Mouse (Mus musculus) spleen, adult 2 months (tissue): ENCODE results near the gene Iqsec3.

Experiments used
- CTCF ChIP-seq: fragments of 200-500 bp; IDR thresholded peaks from 2 replicates; pipeline ENCODE4 v1.5.1; 2011; ENCODE audit warnings: mild to moderate bottlenecking, inconsistent platforms; ENCODE audit not compliant: insufficient read depth, insufficient read length, insufficient replicate concordance; ENCODE audit errors: extremely low read depth
- POLR2A ChIP-seq: fragments of 200-500 bp; IDR thresholded peaks from 2 replicates; pipeline ENCODE4 v1.6.1; 2011; ENCODE audit warnings: low read depth, low read length, inconsistent platforms

DNA sequence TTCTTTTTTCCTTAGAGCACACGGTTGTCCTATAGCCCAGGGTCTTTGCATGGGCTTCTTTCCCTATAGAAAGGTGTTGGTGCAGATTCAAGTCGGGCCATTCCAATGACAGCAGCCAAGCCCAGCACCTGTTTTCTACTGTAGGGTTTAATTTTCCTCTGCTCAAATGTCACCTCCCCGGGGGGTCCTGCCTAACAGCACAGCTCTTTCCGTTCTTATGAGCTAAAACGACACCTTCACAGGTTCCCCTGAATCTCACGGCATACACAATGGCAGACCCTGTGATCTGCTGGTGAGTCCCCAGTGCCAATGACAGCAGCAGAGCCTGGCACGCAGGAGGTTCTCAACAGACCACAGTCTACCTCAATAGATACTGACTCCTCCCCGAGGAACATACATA is 16.1 kb downstream of the Iqsec3 start:
- TF ChIP-seq CTCF (no peak), POLR2A (no peak)
